Comparison of ENCODE assay signal across 8 mouse cellular contexts in the genomic region with DNA sequence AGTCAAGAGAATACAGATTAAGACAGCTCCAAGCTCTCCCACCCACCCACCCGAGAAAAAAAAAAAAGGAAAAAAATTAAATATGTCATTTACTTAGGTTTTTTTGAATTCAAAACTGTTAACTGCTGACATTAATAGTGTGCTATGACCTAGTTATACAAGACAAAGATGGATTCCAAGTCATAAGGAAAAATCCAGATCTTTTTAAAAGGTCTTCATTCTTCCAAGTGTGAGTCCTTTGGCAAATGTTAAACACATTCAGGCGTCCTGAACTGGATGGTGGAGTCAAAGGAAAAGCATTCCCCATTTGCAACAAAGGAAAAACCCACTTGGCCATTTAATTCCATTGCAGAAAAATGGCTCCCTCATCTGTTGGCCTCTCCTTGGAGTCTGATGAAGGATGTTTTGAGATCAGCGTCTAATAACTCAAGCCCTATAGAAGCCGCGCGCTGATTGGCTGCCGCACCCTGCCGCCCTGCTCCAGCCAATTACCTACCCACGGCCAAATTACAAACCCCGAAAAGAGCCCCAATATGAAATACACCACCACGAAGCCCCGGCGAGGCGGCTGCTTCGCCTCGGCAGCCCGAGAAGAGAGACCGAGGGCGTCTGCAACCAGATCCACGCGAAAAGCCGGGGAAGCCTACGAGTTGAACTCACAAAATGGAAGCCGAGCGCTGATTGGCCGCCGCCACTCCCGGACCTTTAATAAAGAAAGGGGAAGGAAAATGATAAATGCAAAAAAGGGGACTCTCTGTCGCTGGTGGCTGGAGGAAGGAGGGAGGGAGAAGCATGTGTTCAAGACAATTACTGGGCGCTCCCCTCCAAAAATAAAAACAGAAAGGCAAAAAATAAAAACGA. TPM values are rescaled to one million over a fixed set of nuclear protein-coding genes. Genes with fewer than 3 reads are reported as not detected.
DNase-seq lines count a peak whose midpoint lies in the region; ATAC-seq lines count a peak whose summit lies in the region.

No protein-coding gene starts in this region.

- WGBS in embryonic facial prominence, embryonic 11.5 days = under 1% methylated on average over 31 of the region's 31 CpGs
- under 1% methylated on average over 31 of the region's 31 CpGs for WGBS in midbrain, embryonic 11.5 days

- peak overlapping the region; percentile 99 for H3K4me2 ChIP-seq in embryonic facial prominence, embryonic 11.5 days (ENCODE audit: low read depth, low read length)
- H3K4me2 ChIP-seq in midbrain, embryonic 11.5 days = peak overlapping the region; percentile 100

- H3K9ac ChIP-seq in embryonic facial prominence, embryonic 11.5 days (replicated peaks; ENCODE audit: low read length) = peak overlapping the region; percentile 99
- H3K9ac ChIP-seq in midbrain, embryonic 11.5 days (ENCODE audit: low read length) = peak overlapping the region; percentile 99

- peak; percentile 93 for DNase-seq in 3134 (ENCODE audit: extremely low read depth, insufficient read length, low spot score)
- DNase-seq in adrenal gland, postnatal 25 days = peak; percentile 89
- DNase-seq in embryonic facial prominence, embryonic 11.5 days (ENCODE audit: low spot score) = peak; percentile 95
- peak; percentile 100 for DNase-seq in heart, adult 11 months
- DNase-seq in kidney, adult 11 months = peak; percentile 97
- peak; percentile 94 for DNase-seq in left cerebral cortex, postnatal 4 days
- DNase-seq in midbrain, embryonic 11.5 days (ENCODE audit: low spot score, missing footprints) = peak; percentile 99
- DNase-seq in right cerebral cortex, postnatal 4 days = peak; percentile 85

- H3K36me3 ChIP-seq in embryonic facial prominence, embryonic 11.5 days (replicated peaks; ENCODE audit: control insufficient read depth, insufficient read depth, low read depth, low read length) = peaks cover 2% of the 10 kb centered on the region; the same call in 1 of the 2 replicates
- H3K36me3 ChIP-seq in midbrain, embryonic 11.5 days (ENCODE audit: control insufficient read depth, insufficient read depth, low read length) = no peaks in the 10 kb centered on the region

- no peaks in the 10 kb centered on the region for H3K27me3 ChIP-seq in embryonic facial prominence, embryonic 11.5 days (ENCODE audit: control insufficient read depth, insufficient read depth, low read length)
- H3K27me3 ChIP-seq in midbrain, embryonic 11.5 days (ENCODE audit: control insufficient read depth, insufficient read depth, low read length) = no peaks in the 10 kb centered on the region

- ATAC-seq in embryonic facial prominence, embryonic 11.5 days (replicated peaks; ENCODE audit: insufficient number of reproducible peaks, low FRiP score, low TSS enrichment, low read depth) = peak; percentile 54
- peak; percentile 38 for ATAC-seq in midbrain, embryonic 11.5 days (ENCODE audit: low FRiP score)

- H3K4me1 ChIP-seq in embryonic facial prominence, embryonic 11.5 days (ENCODE audit: control insufficient read depth, insufficient read depth, low read length) = peaks cover 11% of the 10 kb centered on the region
- H3K4me1 ChIP-seq in midbrain, embryonic 11.5 days (ENCODE audit: control insufficient read depth, insufficient read depth, low read length) = peaks cover 38% of the 10 kb centered on the region

- peak overlapping the region; percentile 100 for H3K27ac ChIP-seq in embryonic facial prominence, embryonic 11.5 days (replicated peaks; ENCODE audit: low read depth, low read length)
- peak overlapping the region; percentile 100 for H3K27ac ChIP-seq in midbrain, embryonic 11.5 days (ENCODE audit: low read depth, low read length)

- H3K4me3 ChIP-seq in embryonic facial prominence, embryonic 11.5 days (ENCODE audit: low read depth, low read length) = peak overlapping the region; percentile 98
- peak overlapping the region; percentile 95 for H3K4me3 ChIP-seq in midbrain, embryonic 11.5 days (ENCODE audit: low read depth, low read length)

- intact Hi-C loops in left cerebral cortex, postnatal 4 days (cut with DNase I) = no loop called here

- no peaks in the 10 kb centered on the region for H3K9me3 ChIP-seq in embryonic facial prominence, embryonic 11.5 days (replicated peaks; ENCODE audit: control insufficient read depth, low read length)
- no peaks in the 10 kb centered on the region for H3K9me3 ChIP-seq in midbrain, embryonic 11.5 days (ENCODE audit: control insufficient read depth, low read length)

RNA-seq across cellular contexts. Expression of a gene that starts 1.1 kb away (rescaled TPM):
- total RNA-seq in adrenal gland, postnatal 25 days (2021) = 34.7 and 41.6 TPM in 2 replicates
- polyA plus RNA-seq in embryonic facial prominence, embryonic 11.5 days (2014; fragmentation: Nextera tagmentation; extraction: Ambion mirVana) = 9.6 and 9.8 TPM in 2 replicates
- 10 to 100 TPM; 38.5 to 43.9 TPM for total RNA-seq in left cerebral cortex, postnatal 4 days (2021)
- polyA plus RNA-seq in midbrain, embryonic 11.5 days (2014; fragmentation: Nextera tagmentation; extraction: Ambion mirVana) = 9.8 and 10.0 TPM in 2 replicates

RNA-seq across cellular contexts. Expression of a gene that starts 8.4 kb away (rescaled TPM):
- total RNA-seq in adrenal gland, postnatal 25 days (2021) = 1.1 and 1.6 TPM in 2 replicates
- polyA plus RNA-seq in embryonic facial prominence, embryonic 11.5 days (2014; fragmentation: Nextera tagmentation; extraction: Ambion mirVana) = 1.6 and 2.0 TPM in 2 replicates
- total RNA-seq in left cerebral cortex, postnatal 4 days (2021) = 10 to 100 TPM; 44.0 to 48.8 TPM
- 1.6 TPM in 2 replicates for polyA plus RNA-seq in midbrain, embryonic 11.5 days (2014; fragmentation: Nextera tagmentation; extraction: Ambion mirVana)

RNA-seq across cellular contexts. Expression of a gene that starts 28.3 kb away (rescaled TPM):
- 26.8 and 30.8 TPM in 2 replicates for total RNA-seq in adrenal gland, postnatal 25 days (2021)
- polyA plus RNA-seq in embryonic facial prominence, embryonic 11.5 days (2014; fragmentation: Nextera tagmentation; extraction: Ambion mirVana) = 74.0 and 75.3 TPM in 2 replicates
- 10 to 100 TPM; 34.9 to 39.3 TPM for total RNA-seq in left cerebral cortex, postnatal 4 days (2021)
- polyA plus RNA-seq in midbrain, embryonic 11.5 days (2014; fragmentation: Nextera tagmentation; extraction: Ambion mirVana) = 59.6 and 60.7 TPM in 2 replicates

RNA-seq across cellular contexts. Expression of a gene that starts 41.6 kb away (rescaled TPM):
- 1.4 and 25.2 TPM in 2 replicates for total RNA-seq in adrenal gland, postnatal 25 days (2021)
- not detected in 2 replicates for polyA plus RNA-seq in embryonic facial prominence, embryonic 11.5 days (2014; fragmentation: Nextera tagmentation; extraction: Ambion mirVana)
- not detected for total RNA-seq in left cerebral cortex, postnatal 4 days (2021)
- not detected in 2 replicates for polyA plus RNA-seq in midbrain, embryonic 11.5 days (2014; fragmentation: Nextera tagmentation; extraction: Ambion mirVana)

Comparison
In these comparisons a context has a peak if more than half of its experiments do, and no peak if none do; other contexts are left out.
1. Peak in every context shown above with its lines: DNase-seq, ATAC-seq, H3K4me3 ChIP-seq and H3K27ac ChIP-seq.
2. RNA of a gene that starts 8.4 kb away (total RNA-seq): 44.0 to 48.8 TPM in left cerebral cortex, postnatal 4 days; 1.1 to 1.6 TPM in adrenal gland, postnatal 25 days; every median in the first group is over 10 times any median in the second.